Mouse (Mus musculus) cortical plate, adult 2 months (tissue): Measurements from ENCODE around the gene Npc1l1. TPM values are rescaled to one million over a fixed set of nuclear protein-coding genes. Genes with fewer than 3 reads are reported as not detected.

Experiments
- H3K27ac ChIP-seq: fragments of 200-500 bp; 2 replicates; pipeline ENCODE4 v1.5.1; 2012; ENCODE audit warnings: low read length, control low read depth, inconsistent platforms; ENCODE audit not compliant: insufficient read depth
- H3K4me1 ChIP-seq: fragments of 200-500 bp; 2 replicates; pipeline ENCODE4 v1.6.1; 2011; ENCODE audit warnings: low read length; ENCODE audit not compliant: control insufficient read depth, insufficient read depth
- H3K4me3 ChIP-seq: fragments of 200-500 bp; 2 replicates; pipeline ENCODE4 v1.5.1; 2011; ENCODE audit warnings: mild to moderate bottlenecking, low read length, control low read depth; ENCODE audit not compliant: insufficient read depth
- CTCF ChIP-seq: fragments of 200-500 bp; IDR thresholded peaks from 2 replicates; pipeline ENCODE4 v1.5.1; 2011; ENCODE audit warnings: mild to moderate bottlenecking, control low read depth, low read length; ENCODE audit not compliant: insufficient read depth; ENCODE audit errors: extremely low read depth
- POLR2A ChIP-seq: fragments of 200-500 bp; IDR thresholded peaks from 2 replicates; pipeline ENCODE4 v1.6.1; 2011; ENCODE audit warnings: mild to moderate bottlenecking, low read length, control low read depth; ENCODE audit not compliant: insufficient read depth; ENCODE audit errors: extremely low read depth
- polyA plus RNA-seq: library from polyadenylated mRNA; depleted of rRNA; stranded (reverse); fragments of >200 nt; gene quantifications from 2 replicates; pipeline ENCODE4 v1.2.3, GENCODE M21; 2012; rRNA removed

Npc1l1 gene
- 2.0 TPM in 2 replicates for polyA plus RNA-seq

DNA sequence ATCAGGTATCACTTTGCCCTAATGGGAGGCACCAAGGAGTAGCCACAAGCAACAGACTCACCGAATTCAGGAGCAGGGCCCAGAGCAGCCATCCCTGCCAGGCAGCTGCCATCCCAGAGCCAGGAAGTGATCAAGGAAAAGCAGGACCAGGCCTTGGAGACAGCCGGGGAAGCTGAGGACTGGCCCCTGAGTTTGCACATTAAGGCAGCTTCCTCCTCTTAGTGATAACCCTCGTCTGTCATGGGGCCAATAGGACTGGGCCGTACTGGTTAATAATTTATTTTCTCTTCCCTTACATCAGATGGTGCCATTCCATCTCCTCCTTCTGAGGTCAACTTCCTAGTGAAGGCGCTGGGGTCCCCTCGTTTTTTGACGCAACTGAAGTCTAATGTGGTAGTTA, at the start of gene Npc1l1:
Gene Npc1l1, minus strand, starts transcription at position 132 of the 400 bp plus-strand sequence.
- Histone ChIP-seq H3K4me1 (no peaks in the 10 kb centered on the region), H3K4me3 (no peak within 1 kb of the TSS), H3K27ac (no peak within 1 kb of the TSS)
- TF ChIP-seq POLR2A (no peak), CTCF (no peak)

DNA sequence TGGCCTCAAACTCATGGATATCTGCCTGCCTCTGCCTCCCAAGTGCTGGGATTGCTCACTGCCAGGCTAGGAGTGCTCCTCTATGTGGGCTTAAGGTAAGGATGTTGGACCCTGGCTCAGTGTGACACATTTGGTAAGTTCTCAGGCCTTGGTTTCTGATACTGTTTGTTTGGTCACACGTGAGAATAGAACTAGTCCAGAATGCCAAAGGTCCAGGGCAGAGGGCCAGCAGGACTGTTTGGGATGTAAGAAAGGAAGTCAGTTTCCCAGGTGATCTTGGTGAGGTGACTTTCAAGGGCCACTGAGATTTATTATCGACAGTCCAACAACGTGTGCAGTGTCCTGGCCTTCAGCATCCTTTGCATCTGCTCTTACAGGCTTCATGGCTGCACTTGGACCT, 46.5 kb upstream of the Npc1l1 start:
- Histone ChIP-seq H3K27ac (no peak overlapping the region), H3K4me3 (no peak overlapping the region), H3K4me1 (peaks cover 6% of the 10 kb centered on the region)
- TF ChIP-seq CTCF (no peak), POLR2A (no peak)

DNA sequence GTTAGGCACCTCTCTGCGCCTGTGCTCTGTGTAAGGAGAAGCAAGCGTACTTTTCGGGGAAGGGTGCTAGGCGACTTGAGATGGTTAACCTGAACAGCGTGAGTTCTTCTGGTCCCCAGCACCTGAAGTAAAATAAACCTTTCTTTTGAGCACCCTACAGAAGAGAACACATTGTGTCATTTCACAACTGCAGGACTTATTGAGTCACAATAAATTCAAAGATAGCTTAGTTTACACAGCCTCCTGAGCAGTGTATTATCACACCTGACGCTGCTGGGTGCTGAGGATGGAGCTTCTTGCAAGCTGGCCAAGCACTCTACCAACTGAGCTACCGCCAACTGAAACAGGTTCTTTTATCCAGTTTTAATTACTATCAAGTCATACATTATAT, 45.1 kb upstream of the Npc1l1 start:
- Histone ChIP-seq H3K4me3 (peak overlapping the region; percentile 63), H3K4me1 (peaks cover 6% of the 10 kb centered on the region), H3K27ac (no peak overlapping the region)
- TF ChIP-seq CTCF (no peak), POLR2A (no peak)

DNA sequence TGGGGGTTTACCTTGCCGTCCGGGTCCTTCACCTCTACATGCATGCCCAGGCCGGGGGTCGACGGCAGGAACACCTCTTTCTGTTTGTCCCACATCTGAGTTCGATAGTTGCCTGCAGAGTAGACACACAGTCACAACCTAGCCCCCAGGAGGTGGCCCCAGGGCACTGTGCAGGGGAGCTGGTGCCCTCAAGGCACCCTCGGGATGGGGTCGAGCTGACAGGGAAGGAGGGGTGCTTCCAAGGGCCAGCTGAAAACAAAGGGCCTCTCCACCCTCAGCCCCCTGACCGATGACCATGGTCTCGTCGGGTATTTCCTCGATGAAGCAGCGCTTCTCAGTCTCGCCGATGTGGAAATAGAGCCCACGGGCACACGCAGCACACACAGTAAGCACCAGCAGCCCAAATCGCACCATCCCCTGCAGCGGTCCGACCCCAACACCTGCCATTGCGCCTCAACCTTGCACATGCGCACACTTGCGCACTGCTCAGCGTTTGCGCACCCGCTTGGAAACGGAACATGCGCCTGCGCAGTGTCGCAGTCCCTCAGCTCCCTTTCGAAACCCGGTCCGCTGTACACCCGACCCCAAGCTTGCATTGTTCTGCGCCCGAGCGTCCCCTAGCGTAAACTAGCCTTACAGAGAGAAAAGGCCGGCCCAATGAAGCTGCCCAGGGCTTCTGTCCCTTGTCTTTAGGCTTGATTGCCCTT, 44.6 kb upstream of the Npc1l1 start, which contains the start of gene Tmed4:
Gene Tmed4, minus strand, starts transcription at position 484 of the 707 bp plus-strand sequence.
- Histone ChIP-seq H3K4me1 (peaks cover 6% of the 10 kb centered on the region), H3K4me3 (peak within 1 kb of the TSS; percentile 63), H3K27ac (no peak within 1 kb of the TSS)
- TF ChIP-seq POLR2A (peak; percentile 99), CTCF (peak; percentile 52)

DNA sequence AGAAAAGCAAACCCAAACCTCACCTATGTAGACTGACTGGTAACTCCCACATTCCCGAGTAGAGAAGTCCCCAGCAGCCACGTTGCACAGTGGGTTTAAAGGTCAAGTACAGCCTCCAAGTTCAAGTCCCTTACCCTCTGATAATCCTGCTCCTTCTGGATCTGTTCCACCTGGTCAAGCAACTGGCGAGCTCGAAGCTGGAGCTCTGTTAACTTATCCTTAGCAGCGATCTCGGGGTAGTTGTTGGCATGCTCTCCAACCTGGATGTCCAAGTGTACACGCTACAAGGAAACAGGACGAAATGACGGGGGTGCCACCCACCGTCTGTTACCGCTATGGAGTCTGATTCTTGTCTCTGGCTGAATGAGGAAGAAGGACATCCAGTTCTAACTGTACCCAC, 43.7 kb upstream of the Npc1l1 start:
- Histone ChIP-seq H3K4me3 (peak overlapping the region; percentile 63), H3K4me1 (peaks cover 6% of the 10 kb centered on the region), H3K27ac (no peak overlapping the region)
- no peak for TF ChIP-seq POLR2A
- TF ChIP-seq CTCF: no peak

DNA sequence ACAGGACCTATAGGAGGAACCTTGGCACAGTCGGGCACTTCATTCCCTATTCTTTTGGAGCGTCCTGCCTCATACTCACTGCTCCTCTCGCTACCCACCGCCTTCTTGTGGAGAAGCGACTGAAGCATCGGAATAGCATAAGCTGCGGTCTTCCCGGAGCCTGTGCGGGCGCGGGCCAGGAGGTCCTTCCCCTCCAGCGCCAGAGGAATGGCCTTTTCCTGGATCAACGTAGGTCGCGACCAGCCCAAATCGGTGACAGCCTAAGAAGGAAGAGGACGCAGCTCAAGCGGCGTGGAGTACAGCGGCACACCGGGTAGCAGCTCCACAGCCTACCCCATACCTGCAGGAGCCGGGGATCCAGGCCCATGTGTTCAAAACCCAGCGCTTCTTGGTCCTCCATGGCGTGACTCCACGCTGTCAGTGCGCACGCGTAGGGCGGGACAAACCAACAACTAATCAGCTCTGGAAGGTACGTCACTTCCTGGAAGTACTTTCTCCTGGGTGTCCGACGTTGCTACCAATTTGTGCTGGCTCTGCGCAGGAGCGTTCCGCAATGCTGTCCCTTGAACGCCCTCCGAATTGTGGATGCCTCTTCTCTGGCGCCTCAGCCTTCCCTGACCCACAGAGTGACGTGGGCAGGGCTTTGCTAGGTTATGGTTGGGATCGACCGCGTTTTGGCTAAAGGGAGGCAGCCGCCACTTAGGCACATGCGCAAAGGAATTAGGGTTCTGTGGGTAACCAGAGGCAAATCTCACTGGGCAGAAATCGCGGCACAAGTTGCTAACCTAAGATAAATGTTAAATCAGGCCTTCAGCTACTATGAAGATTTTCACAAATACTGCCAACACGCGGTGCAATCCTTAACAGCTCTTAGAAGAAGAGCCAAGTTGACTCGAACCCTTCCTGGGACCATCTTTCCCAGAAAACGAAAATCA, 37.6 kb upstream of the Npc1l1 start, which contains the start of gene Ddx56:
Gene Ddx56, minus strand, starts transcription at position 453 of the 935 bp plus-strand sequence.
- Histone ChIP-seq H3K27ac (peak within 1 kb of the TSS; percentile 32), H3K4me1 (no peaks in the 10 kb centered on the region; the same call in 1 of the 2 replicates), H3K4me3 (peak within 1 kb of the TSS; percentile 69)
- TF ChIP-seq POLR2A (peak; percentile 92), CTCF (no peak)

DNA sequence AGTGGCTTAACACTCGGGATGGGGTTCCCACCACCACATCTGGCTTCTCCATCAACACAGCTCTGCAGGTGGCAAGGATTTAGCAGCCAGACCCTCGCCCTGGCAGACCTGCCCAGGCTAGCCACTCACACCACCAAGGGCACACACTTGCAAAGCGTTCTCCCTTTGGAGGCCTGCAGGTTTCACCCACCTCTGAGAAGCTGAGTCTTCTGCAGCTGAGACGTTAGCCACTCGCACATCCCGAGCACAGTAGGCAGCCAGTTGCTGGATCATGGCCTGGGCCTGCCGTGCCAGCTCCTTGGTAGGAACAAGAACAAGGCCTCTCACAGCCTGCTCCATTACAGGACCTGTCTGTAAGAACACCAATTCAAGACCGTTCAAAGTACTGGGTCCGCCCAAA, 36.7 kb upstream of the Npc1l1 start:
- H3K4me3 ChIP-seq: peak overlapping the region; percentile 69
- H3K27ac ChIP-seq: no peak overlapping the region
- TF ChIP-seq CTCF: no peak
- no peak for TF ChIP-seq POLR2A
- no peaks in the 10 kb centered on the region; the same call in 1 of the 2 replicates for H3K4me1 ChIP-seq

DNA sequence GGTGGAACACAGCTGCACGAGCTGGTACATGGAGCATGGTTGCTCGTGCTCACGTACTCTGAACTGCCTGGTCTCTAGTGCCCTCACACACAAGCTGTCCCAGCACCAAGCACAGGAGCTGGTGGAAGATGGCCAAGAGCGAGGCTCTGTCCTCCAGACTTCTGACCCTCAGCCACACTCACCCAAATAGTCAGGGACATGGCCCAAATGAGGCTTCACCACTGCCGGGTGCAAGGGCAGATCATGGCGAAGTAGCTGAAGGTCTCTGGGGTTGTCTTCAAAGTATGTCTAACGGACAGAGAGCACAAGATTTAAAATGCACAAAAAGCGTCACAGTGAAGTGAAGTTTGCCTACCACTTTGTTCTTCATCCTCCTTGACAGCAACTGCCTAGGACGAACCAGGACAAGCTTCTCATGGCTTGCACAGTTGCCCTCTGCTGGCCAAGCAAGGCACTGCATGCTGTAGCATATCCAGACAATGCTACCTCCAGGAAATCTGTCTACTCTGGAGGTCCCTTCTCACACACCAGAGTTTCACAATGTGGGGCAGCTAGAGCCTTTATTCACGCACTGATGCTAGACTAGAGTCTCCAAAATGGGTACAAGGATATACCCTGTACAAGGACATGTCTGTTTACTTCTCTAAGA, 31.6 kb upstream of the Npc1l1 start:
- no peak overlapping the region for H3K4me3 ChIP-seq
- H3K27ac ChIP-seq: no peak overlapping the region
- TF ChIP-seq CTCF (peak; percentile 97), POLR2A (no peak)
- no peaks in the 10 kb centered on the region; the same call in 1 of the 2 replicates for H3K4me1 ChIP-seq

DNA sequence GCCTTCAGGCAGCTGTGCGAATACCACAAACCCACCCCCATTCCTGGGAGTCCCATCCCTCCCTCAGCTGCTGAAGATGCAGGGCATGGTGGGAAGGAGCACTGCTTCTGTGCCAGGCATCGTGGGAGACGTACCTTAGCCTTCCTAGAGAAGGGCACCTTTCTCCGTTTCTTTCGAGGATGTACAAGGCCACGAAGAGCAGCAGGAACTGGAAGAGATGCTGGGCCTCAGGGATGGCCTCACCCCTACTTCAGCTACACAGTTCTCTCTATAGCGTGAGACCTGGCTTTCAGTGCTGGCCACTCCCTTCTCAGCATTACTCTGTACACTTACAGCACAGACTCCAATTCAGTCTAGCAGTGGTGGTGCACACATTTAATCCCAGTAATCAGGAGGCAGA, 29.5 kb upstream of the Npc1l1 start:
- no peaks in the 10 kb centered on the region for H3K4me1 ChIP-seq
- no peak overlapping the region for H3K27ac ChIP-seq
- no peak overlapping the region for H3K4me3 ChIP-seq
- TF ChIP-seq POLR2A: no peak
- no peak for TF ChIP-seq CTCF
